Mouse (Mus musculus) left cerebral cortex, postnatal 36 days (tissue): ENCODE results near the gene Ganc. TPM values are rescaled to one million over a fixed set of nuclear protein-coding genes. Genes with fewer than 3 reads are reported as not detected.
A peak's percentile ranks its signal among the peaks of the same experiment; 100 is the strongest.

Experiments used
- DNase-seq, 2 experiments: peaks; one replicate each; pipeline ENCODE4 v3.0.0; 2021 to 2022; ENCODE audit warnings: low spot score in 2 of 2, mixed read lengths in 1 of 2
- intact Hi-C: fragments of 180-260 bp; cut with DNase I; formaldehyde crosslinking; loops from one replicate; pipeline ENCODE4 v1.15.1; 2025
- total RNA-seq, 2 experiments: library from RNA; stranded (reverse); gene quantifications; 2 replicates each; pipeline ENCODE4 v1.2.3; 2021

Gene Ganc
- total RNA-seq, 2 experiments from 2014 or later: 14.2 to 15.0 TPM

- intact Hi-C loops: no loop called here
Measured at GRCm38 (mm10) chr2:120446373-120446772, 42.7 kb downstream of the Ganc start.

GRCm38 (mm10) chr2:120447306-120447705 is 43.6 kb downstream of the Ganc start:
- DNase-seq: no peak
- intact Hi-C loops: no loop called here

More at GRCm38 (mm10) chr2:120446373-120446772, 42.7 kb downstream of the Ganc start:
- no peak for DNase-seq

- intact Hi-C loops: no loop called here
Measured at GRCm38 (mm10) chr2:120450724-120451123, 47.0 kb downstream of the Ganc start.

DNA sequence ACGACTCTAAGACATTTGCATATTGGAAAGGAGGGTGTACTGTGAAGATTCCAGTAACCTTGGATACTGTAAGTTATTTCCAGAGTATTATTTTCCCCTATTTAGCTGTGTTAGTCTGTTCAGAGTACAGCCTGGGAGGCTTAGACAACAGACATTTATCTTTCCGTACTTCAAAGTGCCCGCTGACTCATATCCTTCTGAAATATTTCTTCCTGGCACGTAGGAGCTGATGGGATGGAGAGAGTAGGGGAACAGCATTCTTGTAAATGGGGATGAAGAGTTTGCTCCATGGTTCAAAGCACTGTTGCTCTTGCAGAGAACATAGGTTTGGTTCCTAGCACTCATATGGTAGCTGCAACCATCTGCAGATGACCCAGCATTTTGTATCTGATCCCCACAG is 48.9 kb downstream of the Ganc start:
- intact Hi-C loops: no loop called here
- DNase-seq: no peak

More at GRCm38 (mm10) chr2:120450724-120451123, 47.0 kb downstream of the Ganc start:
- no peak for DNase-seq

GRCm38 (mm10) chr2:120454987-120455386 is 51.3 kb downstream of the Ganc start:
- DNase-seq: no peak
- intact Hi-C loops: no loop called here

DNA sequence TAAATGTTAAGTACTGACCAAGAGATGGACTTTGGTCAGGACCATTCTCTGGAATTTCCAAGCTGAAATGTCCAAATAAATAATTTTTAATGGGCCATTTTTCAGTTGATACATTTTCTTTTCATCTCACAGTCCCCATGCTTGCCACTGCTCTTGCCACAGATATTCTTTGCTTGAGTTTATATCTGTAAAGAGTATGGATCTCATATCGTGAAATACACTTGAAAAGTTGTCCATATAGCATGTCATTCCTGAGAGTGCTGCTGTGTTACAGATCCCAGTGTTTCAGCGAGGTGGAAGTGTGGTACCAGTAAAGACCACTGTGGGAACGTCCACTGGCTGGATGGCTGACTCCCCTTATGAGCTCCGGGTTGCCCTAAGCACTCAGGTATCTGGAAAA is 52.0 kb downstream of the Ganc start, which contains the start of gene Capn3:
TSS of gene Capn3 (plus strand) at position 301 of the 400 bp plus-strand sequence.
- no peak for DNase-seq
- intact Hi-C loops: no loop called here

- DNase-seq: no peak
- intact Hi-C loops: no loop called here
Measured at GRCm38 (mm10) chr2:120460216-120460615, 56.5 kb downstream of the Ganc start.

DNA sequence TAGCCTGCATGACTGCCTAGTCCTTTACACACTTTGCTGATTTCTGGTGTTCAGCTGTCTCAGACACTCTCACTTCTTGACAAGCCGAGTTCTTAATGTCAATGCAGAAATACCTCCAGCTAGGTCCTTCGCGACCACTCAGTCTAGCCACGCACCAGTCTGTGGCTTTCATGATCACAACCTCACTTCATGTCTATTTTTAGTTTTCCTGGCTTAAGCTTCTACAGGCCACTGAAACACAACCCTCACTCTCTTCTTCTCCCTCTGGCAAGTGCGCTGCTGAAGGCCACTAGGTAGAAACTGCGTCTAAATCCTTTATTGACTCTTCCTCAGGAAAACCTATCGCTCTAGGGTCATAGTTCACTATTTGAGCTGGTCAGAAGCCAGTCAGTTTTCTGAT is 59.6 kb downstream of the Ganc start:
- intact Hi-C loops: no loop called here

DNA sequence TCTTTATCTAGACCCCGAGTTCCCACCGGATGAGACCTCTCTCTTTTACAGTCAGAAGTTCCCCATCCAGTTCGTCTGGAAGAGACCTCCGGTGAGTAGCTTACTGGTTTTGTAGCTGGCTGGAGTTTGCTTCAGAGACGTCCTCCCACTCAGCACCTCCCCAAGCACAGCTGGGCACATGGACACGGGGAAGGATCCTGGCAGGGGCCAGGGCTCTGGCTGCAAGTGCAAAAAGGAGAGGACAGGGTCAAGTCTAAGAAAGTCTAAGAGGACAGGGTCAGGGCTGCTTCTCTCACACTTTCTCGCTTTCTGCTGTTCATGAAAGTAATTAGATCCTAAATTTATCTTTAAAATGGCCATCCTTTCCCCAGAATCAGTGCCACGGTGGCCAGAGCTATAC is 60.4 kb downstream of the Ganc start:
- DNase-seq: no peak
- intact Hi-C loops: no loop called here

More for the DNA sequence above, 59.6 kb downstream of the Ganc start:
- DNase-seq: no peak

- no peak for DNase-seq
- intact Hi-C loops: no loop called here
Measured at GRCm38 (mm10) chr2:120464732-120465396, 61.2 kb downstream of the Ganc start.

GRCm38 (mm10) chr2:120465397-120465785 is 61.7 kb downstream of the Ganc start:
- intact Hi-C loops: no loop called here
- no peak for DNase-seq

GRCm38 (mm10) chr2:120468011-120468410 is 64.3 kb downstream of the Ganc start:
- no peak for DNase-seq
- intact Hi-C loops: no loop called here

DNA sequence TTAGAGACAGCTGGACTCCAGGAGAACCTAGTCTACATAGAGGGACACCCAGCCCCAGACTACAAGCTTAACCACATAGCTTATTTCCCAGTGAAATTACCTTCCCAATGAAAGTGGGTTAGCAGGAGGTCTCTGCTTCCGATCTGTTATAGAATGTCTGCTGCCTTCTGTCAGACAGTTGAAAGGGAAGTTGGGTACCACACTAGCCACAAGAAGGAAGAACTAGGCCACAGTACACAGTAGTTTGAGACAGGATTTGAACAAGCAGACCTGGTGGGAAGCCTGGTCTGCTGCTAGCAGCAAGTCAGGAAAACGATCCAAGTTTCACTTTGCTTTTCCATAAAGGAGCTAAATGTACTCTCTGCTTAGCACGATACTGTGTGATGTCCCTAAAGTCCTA is 65.5 kb downstream of the Ganc start:
- intact Hi-C loops: no loop called here
- no peak for DNase-seq

- no peak for DNase-seq
- intact Hi-C loops: loop anchor here (10.0 kb wide), 1 partner anchor 185 kb away; no protein-coding TSS in a partner anchor
Measured at GRCm38 (mm10) chr2:120469715-120470114, 66.0 kb downstream of the Ganc start.

GRCm38 (mm10) chr2:120470856-120471255 is 67.2 kb downstream of the Ganc start:
- DNase-seq: no peak
- intact Hi-C loops: loop anchor here (10.0 kb wide), 1 partner anchor 184 kb away; no protein-coding TSS in a partner anchor

- intact Hi-C loops: loop anchor here (10.0 kb wide), 1 partner anchor 178 kb away; no protein-coding TSS in a partner anchor
- no peak for DNase-seq
Measured at GRCm38 (mm10) chr2:120476277-120477087, 72.8 kb downstream of the Ganc start.

DNA sequence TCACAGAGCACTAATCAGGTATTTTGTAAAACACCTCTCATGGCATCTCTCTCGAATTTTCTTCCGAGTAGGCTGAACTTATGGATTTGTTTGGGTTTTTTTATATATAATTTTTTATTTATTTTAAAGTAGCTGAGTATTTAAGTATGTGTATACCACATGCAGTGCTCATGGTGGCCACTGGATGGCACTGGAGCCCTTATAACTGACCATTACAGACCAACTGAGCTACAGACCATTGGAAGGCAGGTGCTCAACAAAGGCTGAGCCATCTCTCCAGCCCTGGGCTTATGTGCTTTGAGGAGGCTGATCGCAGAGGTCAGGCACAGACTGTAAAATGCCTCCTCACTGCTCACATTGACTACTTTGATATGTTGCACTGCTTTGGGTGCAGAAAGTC is 74.9 kb downstream of the Ganc start:
- intact Hi-C loops: loop anchor here (10.0 kb wide), 1 partner anchor 176 kb away; no protein-coding TSS in a partner anchor
- DNase-seq: peak; percentile 45 to 52

DNA sequence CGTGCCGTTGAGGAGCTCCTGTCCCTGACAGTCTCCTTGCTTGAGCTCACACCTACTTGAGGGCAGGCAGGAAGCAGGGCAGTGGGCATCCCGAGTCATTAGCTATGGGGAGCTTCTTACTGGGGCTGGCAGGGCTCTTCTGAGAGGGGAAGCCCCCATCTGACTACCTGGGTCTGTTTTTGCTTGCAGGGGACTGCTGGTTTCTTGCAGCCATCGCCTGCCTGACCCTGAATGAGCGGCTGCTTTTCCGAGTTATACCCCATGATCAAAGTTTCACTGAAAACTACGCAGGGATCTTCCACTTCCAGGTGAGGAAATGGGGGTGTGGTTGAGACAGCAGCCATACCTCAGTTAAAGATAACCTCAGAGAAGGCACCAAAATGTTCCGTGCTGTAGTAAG is 78.2 kb downstream of the Ganc start:
- intact Hi-C loops: no loop called here

DNA sequence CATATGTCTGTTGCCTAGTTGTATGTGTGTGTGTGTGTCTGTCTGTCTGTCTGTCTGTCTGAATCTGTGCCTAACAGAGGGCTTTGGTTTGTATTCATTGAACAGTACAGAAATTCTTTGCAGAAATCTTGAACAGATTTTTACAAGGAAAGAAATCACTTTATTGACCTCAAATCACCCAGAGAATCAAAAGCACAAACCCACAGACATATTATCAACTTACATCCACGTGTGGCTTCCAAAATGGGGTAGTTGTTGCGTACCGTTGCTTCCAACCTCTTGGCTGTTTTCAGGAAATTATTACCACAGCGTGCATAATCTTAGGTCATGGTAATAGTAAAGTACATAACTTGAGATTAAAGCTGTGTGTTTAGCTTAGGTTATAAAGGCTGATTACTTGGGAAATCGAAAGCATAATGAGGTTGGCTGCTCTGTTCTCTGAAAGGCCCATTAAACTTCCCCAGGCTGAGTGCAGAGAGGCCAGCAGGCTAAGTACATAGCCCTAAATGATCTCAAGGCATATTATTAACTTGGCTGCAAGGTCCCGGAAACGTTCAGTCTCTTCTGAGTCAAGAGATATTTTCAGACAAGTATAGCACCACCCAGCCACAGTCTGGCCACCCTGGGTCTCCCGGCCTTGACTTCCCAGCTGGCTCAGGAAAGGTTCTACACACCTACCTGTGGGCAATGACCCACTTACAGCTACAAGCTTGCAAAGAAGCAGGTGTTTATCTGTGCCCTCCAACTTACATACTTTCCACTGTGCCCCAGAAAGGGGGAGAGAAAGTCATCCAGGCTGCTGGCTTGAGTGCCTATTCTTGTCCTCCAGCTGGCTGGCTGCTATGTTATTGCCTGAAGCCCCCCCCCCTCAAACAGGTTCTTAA is 79.1 kb downstream of the Ganc start:
- intact Hi-C loops: no loop called here
- no peak for DNase-seq

More for the DNA sequence above, 78.2 kb downstream of the Ganc start:
- no peak for DNase-seq

DNA sequence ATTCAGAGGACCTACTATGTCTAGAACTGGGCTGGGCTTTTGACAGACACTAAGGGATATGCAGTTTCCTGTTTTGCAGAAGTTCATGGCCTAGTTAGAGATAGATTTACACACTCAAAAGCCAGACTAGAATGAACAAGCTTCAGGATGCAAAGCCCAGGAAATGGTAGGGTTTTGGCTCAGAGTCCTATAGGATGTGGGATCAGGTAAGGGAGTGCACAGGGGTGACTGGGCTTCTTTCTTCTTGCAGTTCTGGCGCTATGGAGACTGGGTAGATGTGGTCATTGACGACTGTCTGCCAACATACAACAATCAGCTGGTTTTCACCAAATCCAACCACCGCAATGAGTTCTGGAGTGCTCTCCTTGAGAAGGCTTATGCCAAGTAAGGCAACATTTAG is 80.5 kb downstream of the Ganc start:
- DNase-seq: no peak
- intact Hi-C loops: no loop called here
